Mouse (Mus musculus): ENCODE data around the gene Gpr62.

- no peak for TF ChIP-seq POLR2A (IDR thresholded peaks at IDR 0.05; ENCODE audit: control insufficient read depth, low read depth, low read length)
- TF ChIP-seq CTCF (IDR thresholded peaks at IDR 0.05; ENCODE audit: control insufficient read depth, insufficient read depth, insufficient replicate concordance, low read depth, low read length) = no peak
Observed at GRCm38 (mm10) chr9:106449947-106450346, 15.8 kb downstream of the Gpr62 start.
